Mouse (Mus musculus) gastrocnemius, adult 2 months (tissue): ENCODE results near the gene Pxmp4. TPM values are rescaled to one million over a fixed set of nuclear protein-coding genes. Genes with fewer than 3 reads are reported as not detected.

ENCODE experiments used
- DNase-seq: peaks from one replicate; pipeline ENCODE4 v3.0.0; 2022
- H3K27ac ChIP-seq: fragments of 200-600 bp; 2 replicates; pipeline ENCODE4 v1.8.1; 2022; ENCODE audit warnings: mild to moderate bottlenecking
- H3K4me3 ChIP-seq: fragments of 200-600 bp; 2 replicates; pipeline ENCODE4 v1.8.1; 2022; ENCODE audit warnings: mild to moderate bottlenecking, moderate library complexity
- CTCF ChIP-seq: fragments of 200-600 bp; IDR thresholded peaks from 2 replicates; pipeline ENCODE4 v1.8.1; 2022; ENCODE audit warnings: antibody characterized with exemption, mild to moderate bottlenecking, moderate library complexity
- intact Hi-C: fragments of 180-260 bp; cut with DNase I; formaldehyde crosslinking; loops from one replicate; pipeline ENCODE4 v1.15.1; 2025
- total RNA-seq, 2 experiments: library from RNA; stranded (reverse); gene quantifications; 2 replicates each; pipeline ENCODE4 v1.2.3; 2021

The Pxmp4 gene
- total RNA-seq, 2 experiments from 2014 or later = 10.1 to 15.8 TPM

GRCm38 (mm10) chr2:154633039-154633742, 29.7 kb upstream of the Pxmp4 start:
- H3K4me3 ChIP-seq = no peak overlapping the region
- intact Hi-C loops = no loop called here
- no peak overlapping the region for H3K27ac ChIP-seq
- TF ChIP-seq CTCF = no peak
- no peak for DNase-seq

DNA sequence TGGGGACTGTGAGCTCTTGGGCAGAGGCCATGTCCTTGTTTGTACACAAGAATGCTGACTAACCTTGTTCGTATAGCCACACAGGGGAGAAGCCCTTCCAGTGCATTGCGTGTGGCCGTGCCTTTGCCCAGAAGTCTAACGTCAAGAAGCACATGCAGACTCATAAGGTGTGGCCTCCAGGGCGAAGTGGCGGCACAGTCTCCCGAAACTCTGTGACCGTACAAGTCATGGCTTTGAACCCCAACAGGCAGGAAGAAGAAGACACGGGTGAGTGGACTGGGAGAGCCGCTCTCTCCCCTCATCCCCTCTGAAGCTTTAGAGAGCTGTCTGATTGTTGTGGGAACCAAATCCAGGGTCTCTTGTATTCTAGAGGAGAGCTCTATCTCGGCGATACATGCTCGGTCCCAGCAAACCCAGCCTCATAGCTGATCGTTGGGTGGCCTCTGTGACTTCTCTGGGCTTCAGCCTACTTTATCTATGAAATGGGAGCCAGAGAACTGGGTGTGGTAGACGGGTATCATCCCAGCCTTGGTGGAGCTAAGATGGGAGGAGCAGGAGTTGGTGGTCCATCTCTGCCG, 28.8 kb upstream of the Pxmp4 start:
- TF ChIP-seq CTCF = no peak
- H3K27ac ChIP-seq = no peak overlapping the region
- intact Hi-C loops = no loop called here
- H3K4me3 ChIP-seq = no peak overlapping the region
- DNase-seq = no peak

- no peak overlapping the region for H3K27ac ChIP-seq
- intact Hi-C loops = no loop called here
- no peak overlapping the region for H3K4me3 ChIP-seq
- no peak for TF ChIP-seq CTCF
- no peak for DNase-seq
Observed at GRCm38 (mm10) chr2:154630531-154630930, 27.0 kb upstream of the Pxmp4 start.

DNA sequence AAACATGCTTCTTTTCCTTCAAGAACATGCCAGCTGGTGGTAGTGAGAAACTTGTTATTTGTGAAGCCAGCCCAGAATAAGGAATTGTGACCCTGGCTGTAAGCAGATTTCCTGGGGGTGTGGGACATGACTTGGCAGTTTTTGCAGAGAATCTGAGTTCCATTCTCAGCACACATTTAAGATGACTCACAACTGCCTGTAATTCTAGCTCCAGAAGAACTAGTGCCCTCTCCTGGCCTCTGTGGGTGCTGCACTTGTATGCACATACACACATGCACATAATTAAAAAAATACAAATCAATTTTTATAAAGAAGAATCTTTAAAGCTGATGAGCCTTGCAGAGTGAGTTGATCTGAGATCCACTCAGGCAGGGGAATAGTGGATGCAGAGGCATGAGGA, 20.6 kb upstream of the Pxmp4 start:
- DNase-seq = no peak
- H3K4me3 ChIP-seq = no peak overlapping the region
- peak; percentile 30; the same call in 1 of the 2 replicates for TF ChIP-seq CTCF
- H3K27ac ChIP-seq = no peak overlapping the region
- intact Hi-C loops = no loop called here

DNA sequence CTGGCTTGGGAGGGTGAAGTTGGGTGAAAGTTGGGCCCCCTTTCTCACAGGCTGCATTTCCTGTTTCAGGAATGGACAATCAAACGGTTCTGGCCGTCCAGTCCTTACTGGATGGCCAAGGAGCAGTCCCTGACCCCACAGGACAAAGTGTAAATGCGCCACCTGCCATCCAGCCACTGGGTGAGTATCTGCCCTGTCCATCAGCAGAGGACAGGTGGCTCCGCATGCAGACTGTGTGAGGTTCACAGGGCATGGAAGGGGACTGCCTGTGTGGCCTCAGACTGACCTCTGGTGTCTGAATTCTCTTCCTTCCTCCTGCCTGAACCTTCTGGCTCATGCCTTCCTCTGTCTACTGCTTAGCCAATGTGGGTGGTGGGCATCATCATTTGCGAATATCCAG, 18.2 kb upstream of the Pxmp4 start:
- TF ChIP-seq CTCF = no peak; the same call in 1 of the 2 replicates
- H3K27ac ChIP-seq = no peak overlapping the region
- H3K4me3 ChIP-seq = no peak overlapping the region
- no peak for DNase-seq
- intact Hi-C loops = no loop called here

DNA sequence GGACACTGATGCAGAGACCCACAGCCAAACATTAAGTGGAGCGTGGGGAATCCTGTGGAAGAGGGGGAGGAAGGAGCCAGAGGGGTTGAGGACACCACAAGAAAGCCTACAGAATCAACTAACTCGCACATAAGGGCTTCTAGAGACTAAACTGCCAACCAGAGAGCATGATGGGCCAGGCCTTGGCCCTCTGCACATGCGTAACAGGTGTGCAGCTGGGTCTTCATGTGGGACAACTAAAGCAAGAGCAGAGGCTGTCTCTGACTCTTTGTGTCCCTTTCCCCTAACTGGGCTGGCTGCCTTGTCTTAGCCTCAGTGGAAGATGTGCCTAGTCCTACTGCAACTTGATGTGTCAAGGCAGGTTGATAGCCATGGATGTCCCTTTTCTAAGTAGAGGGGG, 13.6 kb upstream of the Pxmp4 start:
- intact Hi-C loops = no loop called here
- no peak for TF ChIP-seq CTCF
- Histone ChIP-seq H3K27ac (no peak overlapping the region), H3K4me3 (no peak overlapping the region)
- no peak for DNase-seq

DNA sequence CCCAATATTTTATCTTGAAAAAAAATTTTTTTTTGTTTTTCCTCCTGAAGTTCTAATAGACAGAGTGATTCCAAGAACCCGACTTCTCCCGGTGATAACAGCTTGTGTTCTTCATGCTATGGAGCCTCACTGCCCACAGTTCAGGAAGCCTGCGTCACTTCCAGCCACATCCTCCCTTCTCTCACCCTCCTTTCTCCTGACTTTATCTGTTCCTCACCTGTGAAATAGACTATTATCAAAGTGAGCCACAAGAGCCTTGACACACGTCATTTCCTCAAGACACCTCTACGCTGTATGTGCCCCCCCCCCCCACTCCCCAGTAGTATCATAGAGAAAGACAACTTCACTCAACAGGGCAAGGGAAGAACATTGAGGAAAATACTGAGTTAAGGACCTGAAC, 12.2 kb upstream of the Pxmp4 start:
- intact Hi-C loops = no loop called here
- H3K27ac ChIP-seq = peak overlapping the region; percentile 97
- no peak for TF ChIP-seq CTCF
- H3K4me3 ChIP-seq = peak overlapping the region; percentile 61
- DNase-seq = no peak

DNA sequence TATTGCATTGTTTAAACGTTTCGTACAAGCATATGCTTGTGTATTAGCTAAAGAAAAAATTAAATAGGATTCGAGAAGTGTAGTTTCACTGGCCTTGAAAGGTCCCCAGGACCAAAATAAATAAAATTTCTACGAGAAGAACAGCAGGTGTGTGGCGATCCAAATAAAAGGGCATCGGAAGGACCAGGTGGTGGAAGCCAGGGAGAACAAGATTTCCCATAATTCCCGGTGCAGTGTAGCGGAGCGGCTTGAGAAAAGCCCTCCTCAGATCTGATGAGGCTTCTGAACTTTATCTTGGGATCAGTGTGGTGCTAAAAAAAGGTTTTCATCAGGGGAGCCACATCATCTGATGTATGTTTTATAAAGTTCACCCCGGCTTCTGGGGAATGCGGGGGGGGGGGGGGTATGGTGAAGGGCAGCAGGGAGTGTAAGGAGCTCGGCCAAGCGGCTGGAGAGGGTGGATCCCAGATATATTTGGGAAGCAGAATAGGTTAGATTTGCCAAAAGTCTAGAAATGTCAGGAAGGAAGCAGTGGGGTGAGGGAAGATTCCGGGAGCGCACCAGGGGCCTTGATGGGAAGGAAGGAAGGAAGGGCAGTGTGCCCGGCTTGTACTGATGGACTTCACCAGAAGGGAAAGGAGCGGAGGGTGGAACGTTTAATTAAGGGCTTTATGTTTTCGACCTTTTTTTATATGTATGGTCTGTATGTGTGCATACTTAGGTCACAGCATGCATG, 11.5 kb upstream of the Pxmp4 start:
- H3K27ac ChIP-seq = peak overlapping the region; percentile 97
- DNase-seq = no peak
- intact Hi-C loops = loop anchor here (5.0 kb wide), 2 partner anchors 63 to 203 kb away; partner anchors contain the start of gene Actl10
- TF ChIP-seq CTCF = no peak
- H3K4me3 ChIP-seq = peak overlapping the region; percentile 61

- peak within 1 kb of the TSS; percentile 97 for H3K27ac ChIP-seq
- H3K4me3 ChIP-seq = peak within 1 kb of the TSS; percentile 92
- TF ChIP-seq CTCF = peak; percentile 97
- DNase-seq = peak; percentile 95
- intact Hi-C loops = loop anchor here (2.0 to 5.0 kb wide), 3 partner anchors 21 to 201 kb away; partner anchors contain the start of gene Actl10
Observed at GRCm38 (mm10) chr2:154613118-154614115, 9.9 kb upstream of the Pxmp4 start, which contains the start of the genes Zfp341 and 4930519P11Rik. Zfp341 (plus strand) TSS chr2:154613297. 4930519P11Rik (minus strand) TSS chr2:154613437.

GRCm38 (mm10) chr2:154609050-154609767, 5.7 kb upstream of the Pxmp4 start:
- Histone ChIP-seq H3K4me3 (no peak overlapping the region), H3K27ac (no peak overlapping the region)
- intact Hi-C loops = no loop called here
- no peak for TF ChIP-seq CTCF
- no peak for DNase-seq

DNA sequence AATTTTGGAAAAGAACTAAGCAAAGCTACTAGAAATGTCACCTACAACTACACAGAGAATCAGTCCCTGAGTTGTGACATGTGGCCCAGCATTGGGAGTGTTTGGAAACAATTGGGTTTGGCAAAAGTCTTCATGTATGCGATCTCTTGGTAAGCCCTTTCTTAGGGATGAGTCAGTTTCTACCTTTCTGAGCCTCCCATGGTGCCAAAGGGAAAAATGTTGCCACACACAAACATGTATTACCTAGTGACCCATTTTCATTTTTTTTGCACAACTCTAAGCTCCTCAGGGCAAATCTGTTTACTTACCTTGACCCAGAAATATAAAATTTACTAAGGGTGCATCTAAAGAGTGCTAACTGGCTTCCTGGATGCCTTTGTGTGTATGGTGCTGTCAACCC, 3.5 kb upstream of the Pxmp4 start:
- TF ChIP-seq CTCF = no peak
- no peak for DNase-seq
- Histone ChIP-seq H3K27ac (no peak overlapping the region), H3K4me3 (no peak overlapping the region)
- intact Hi-C loops = no loop called here

DNA sequence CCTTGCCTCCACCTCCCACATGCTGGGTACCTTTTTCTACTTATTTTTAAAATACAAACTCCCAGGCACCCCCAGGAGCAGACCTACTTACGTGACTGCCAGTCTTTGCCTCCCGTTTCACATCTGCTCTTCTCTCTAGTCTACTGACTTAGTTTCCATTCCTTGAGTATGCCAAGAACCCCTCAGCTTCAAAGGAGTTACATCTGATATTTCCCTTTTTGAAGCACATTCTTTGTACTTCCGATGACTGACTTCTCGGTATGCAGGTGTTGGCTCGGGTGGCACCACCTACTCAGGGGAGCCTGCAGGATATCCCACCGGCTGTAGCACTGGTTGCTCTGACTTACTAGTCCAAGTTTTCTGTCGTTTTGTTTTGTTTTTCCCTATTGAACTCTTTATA, 648 bp upstream of the Pxmp4 start:
- no peak for DNase-seq
- H3K4me3 ChIP-seq = peak overlapping the region; percentile 95
- TF ChIP-seq CTCF = no peak
- H3K27ac ChIP-seq = peak overlapping the region; percentile 98
- intact Hi-C loops = no loop called here
